Mouse (Mus musculus) kidney, embryonic 14.5 days (tissue): Measurements from ENCODE around the gene Gnpnat1. TPM values are rescaled to one million over a fixed set of nuclear protein-coding genes. Genes with fewer than 3 reads are reported as not detected.

Experiments used
- ATAC-seq: fragments of 200-750 bp; cut with Nextera tagmentation; 2 replicates; pipeline ENCODE4 v1.8.0; 2017; ENCODE audit warnings: moderate number of reproducible peaks, mild to moderate bottlenecking, moderate TSS enrichment, moderate library complexity; ENCODE audit not compliant: low FRiP score, low TSS enrichment
- H3K27ac ChIP-seq: fragments of 300-500 bp; sonication (generic); 2 replicates; pipeline ENCODE4 v1.5.1; 2014; ENCODE audit warnings: low read depth, mild to moderate bottlenecking, low read length, moderate library complexity, mixed read lengths
- H3K27me3 ChIP-seq: fragments of 300-500 bp; sonication (generic); 2 replicates; pipeline ENCODE4 v1.6.1; 2014; ENCODE audit warnings: mild to moderate bottlenecking, low read length; ENCODE audit not compliant: control insufficient read depth, insufficient read depth
- H3K36me3 ChIP-seq: fragments of 300-500 bp; sonication (generic); 2 replicates; pipeline ENCODE4 v1.6.1; 2014; ENCODE audit warnings: low read length, mixed read lengths; ENCODE audit not compliant: control insufficient read depth, insufficient read depth
- H3K4me1 ChIP-seq: fragments of 300-500 bp; sonication (generic); 2 replicates; pipeline ENCODE4 v1.6.1; 2014; ENCODE audit warnings: low read length, mixed read lengths; ENCODE audit not compliant: control insufficient read depth, insufficient read depth
- H3K4me2 ChIP-seq: fragments of 300-500 bp; sonication (generic); replicated peaks from 2 replicates; pipeline ENCODE4 v1.6.1; 2014; ENCODE audit warnings: low read depth, mild to moderate bottlenecking, low read length
- H3K4me3 ChIP-seq: fragments of 300-500 bp; sonication (generic); 2 replicates; pipeline ENCODE4 v1.5.1; 2014; ENCODE audit warnings: mild to moderate bottlenecking, low read length
- H3K9ac ChIP-seq: fragments of 300-500 bp; sonication (generic); 2 replicates; pipeline ENCODE4 v1.6.1; 2014; ENCODE audit warnings: low read depth, mild to moderate bottlenecking, low read length, moderate library complexity
- H3K9me3 ChIP-seq: fragments of 300-500 bp; sonication (generic); 2 replicates; pipeline ENCODE4 v1.6.1; 2016; ENCODE audit warnings: low read length; ENCODE audit not compliant: control insufficient read depth
- WGBS: fragments of 180-500 bp; shearing (Covaris S2); extraction: QIAGEN DNeasy Blood & Tissue Kit; methylation state at CpG from one replicate; pipeline ENCODE4 v1.1.7; 2014; 5-methylcytosine and 5-hydroxymethylcytosine counted together
- polyA plus RNA-seq: library from polyadenylated mRNA; unstranded; fragments of >200 nt; fragmentation: Nextera tagmentation; extraction: Ambion mirVana; gene quantifications from 2 replicates; pipeline ENCODE4 v1.2.1, GENCODE M21; 2014

The Gnpnat1 gene
- polyA plus RNA-seq, 1 experiment from 2014 or later, result 56.3 TPM

DNA sequence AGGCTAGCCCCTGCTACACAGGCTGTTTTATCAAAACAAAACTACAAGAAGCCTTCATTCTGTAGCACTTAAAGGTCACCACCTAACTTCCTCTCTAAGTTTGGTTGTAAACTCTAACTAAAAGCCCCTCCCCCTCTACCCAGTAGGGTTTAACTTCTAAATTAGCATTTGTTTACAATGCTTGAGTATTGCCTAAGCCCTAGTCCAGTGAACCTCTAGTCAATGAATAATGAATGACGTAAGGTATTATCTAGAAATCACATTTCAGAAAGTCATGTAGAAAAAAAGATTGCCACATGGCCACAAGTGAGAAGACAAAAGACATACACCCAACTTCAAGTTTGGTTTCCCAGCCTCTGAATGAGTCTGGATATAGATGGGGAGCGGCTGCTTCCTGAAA is 17.2 kb downstream of the Gnpnat1 start:
- Histone ChIP-seq H3K4me3 (peak overlapping the region; percentile 86), H3K27me3 (no peaks in the 10 kb centered on the region), H3K9me3 (no peaks in the 10 kb centered on the region), H3K4me2 (peak overlapping the region; percentile 78), H3K36me3 (peaks cover 6% of the 10 kb centered on the region; the same call in 1 of the 2 replicates), H3K9ac (no peak overlapping the region), H3K27ac (no peak overlapping the region; the same call in 1 of the 2 replicates), H3K4me1 (peaks cover 12% of the 10 kb centered on the region; the same call in 1 of the 2 replicates)
- ATAC-seq, result no peak
- WGBS, result 22% methylated on average over 2 of the region's 2 CpGs

DNA sequence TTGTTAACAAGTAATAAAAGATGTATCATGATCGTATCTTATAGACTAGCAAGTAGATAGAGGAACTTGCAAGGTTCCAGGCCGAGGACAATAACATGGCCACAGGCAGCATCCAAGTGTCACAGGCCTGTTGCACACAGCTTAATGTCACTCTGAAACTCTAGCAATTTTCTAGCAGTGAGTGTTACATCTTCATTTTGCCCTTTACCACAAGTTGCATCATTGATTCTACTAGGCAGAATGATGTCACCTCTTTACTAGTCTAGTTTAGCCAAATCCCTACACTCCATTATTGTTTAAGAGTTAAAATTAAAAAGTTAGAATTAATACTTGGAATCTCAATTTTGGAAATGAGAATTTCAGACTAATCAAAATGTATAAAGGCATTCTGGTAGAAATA is 19.1 kb downstream of the Gnpnat1 start:
- H3K36me3 ChIP-seq, result peaks cover 14% of the 10 kb centered on the region; the same call in 1 of the 2 replicates
- no peaks in the 10 kb centered on the region for H3K27me3 ChIP-seq
- no peak overlapping the region for H3K27ac ChIP-seq
- H3K4me2 ChIP-seq, result no peak overlapping the region
- ATAC-seq, result no peak
- no peak overlapping the region for H3K9ac ChIP-seq
- H3K4me1 ChIP-seq, result peaks cover 12% of the 10 kb centered on the region; the same call in 1 of the 2 replicates
- no peak overlapping the region for H3K4me3 ChIP-seq
- 95% methylated on average over 2 of the region's 2 CpGs for WGBS
- H3K9me3 ChIP-seq, result no peaks in the 10 kb centered on the region

DNA sequence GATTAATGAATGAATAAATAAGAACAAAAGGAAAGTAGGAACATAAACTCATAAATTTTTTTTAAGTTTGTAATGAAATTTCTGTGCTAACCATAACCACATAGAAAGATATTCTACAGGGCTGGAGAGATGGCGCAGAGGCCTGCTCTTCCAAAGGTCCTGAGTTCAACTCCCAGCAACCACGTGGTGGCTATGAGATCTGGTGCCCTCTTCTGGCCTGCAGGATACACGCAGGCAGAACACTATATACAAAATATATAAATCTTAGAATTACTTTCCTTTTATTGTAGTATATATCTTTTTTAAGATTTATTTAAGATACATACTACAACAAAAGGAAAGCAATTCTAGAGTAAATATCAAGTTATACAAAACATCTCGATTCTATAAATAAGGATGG is 21.8 kb downstream of the Gnpnat1 start:
- H3K27me3 ChIP-seq, result no peaks in the 10 kb centered on the region
- H3K36me3 ChIP-seq, result peaks cover 32% of the 10 kb centered on the region
- no peak overlapping the region for H3K9ac ChIP-seq
- H3K4me3 ChIP-seq, result no peak overlapping the region
- H3K9me3 ChIP-seq, result no peaks in the 10 kb centered on the region
- no peak overlapping the region for H3K27ac ChIP-seq
- H3K4me2 ChIP-seq, result no peak overlapping the region
- WGBS, result 86% methylated on average over 4 of the region's 4 CpGs
- H3K4me1 ChIP-seq, result peaks cover 12% of the 10 kb centered on the region; the same call in 1 of the 2 replicates
- ATAC-seq, result no peak

DNA sequence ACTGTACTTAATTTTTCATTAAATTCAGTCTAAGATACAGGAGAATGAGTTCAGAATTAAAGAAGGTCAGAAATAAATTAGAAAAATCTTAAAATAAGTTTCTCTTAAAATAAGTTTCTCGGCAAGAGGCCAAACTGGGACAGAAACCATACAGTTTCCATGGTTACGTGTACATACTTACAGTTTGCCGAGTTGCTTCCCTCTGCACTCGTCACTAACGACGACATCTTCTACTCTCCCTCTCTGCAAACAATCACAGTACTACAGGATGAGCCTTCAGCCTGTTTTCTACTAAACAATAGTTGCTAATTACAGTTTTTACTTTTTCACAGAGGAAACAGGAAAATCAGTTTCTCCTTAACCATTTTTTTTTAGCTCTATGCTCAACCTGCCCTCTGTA is 24.0 kb downstream of the Gnpnat1 start:
- Histone ChIP-seq H3K27me3 (no peaks in the 10 kb centered on the region), H3K9ac (no peak overlapping the region), H3K4me3 (no peak overlapping the region), H3K4me1 (no peaks in the 10 kb centered on the region), H3K36me3 (peaks cover 32% of the 10 kb centered on the region), H3K27ac (no peak overlapping the region), H3K4me2 (no peak overlapping the region), H3K9me3 (no peaks in the 10 kb centered on the region)
- ATAC-seq, result no peak
- 92% methylated on average over 6 of the region's 6 CpGs for WGBS

DNA sequence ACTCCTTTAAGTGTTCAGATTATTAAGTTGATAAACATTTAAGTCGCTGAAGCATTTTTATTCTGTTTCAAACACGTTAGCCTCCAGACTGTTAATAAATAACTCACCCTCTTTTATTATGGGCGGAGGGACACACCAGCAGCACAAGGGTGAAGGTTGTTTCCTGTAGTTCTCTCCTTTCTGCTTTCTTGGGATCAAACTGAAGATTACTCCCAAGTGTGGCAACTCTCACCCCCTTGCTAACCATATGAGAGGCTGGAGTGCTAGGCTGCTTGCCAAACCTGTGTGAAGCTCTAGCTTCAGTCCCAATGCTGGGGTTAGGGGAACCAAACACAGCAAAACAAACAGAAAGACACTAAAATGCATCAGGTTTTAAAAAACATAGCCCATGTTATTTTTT is 25.9 kb downstream of the Gnpnat1 start:
- peaks cover 32% of the 10 kb centered on the region for H3K36me3 ChIP-seq
- H3K27me3 ChIP-seq, result no peaks in the 10 kb centered on the region
- 62% methylated on average over 3 of the region's 3 CpGs for WGBS

DNA sequence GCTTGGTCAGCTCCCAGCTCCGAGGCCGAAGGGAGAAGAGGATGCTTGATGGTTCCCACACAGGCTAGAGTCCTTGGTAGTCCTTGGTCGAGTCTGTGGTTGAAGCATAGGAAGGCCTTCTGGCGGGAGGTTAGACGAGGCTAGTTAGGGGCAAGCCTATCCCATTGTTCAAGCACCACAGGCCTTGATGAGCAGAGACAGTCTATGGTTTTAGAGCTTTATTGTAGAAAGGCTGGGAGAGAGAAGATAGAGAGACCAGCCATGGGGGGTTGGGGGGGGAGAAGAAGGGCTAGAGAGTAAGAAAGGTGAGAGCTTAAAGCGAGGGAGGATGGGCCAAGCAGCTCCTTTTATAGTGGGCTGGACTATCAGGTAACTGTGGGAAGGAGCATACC is 39.5 kb downstream of the Gnpnat1 start:
- Histone ChIP-seq H3K27me3 (no peaks in the 10 kb centered on the region), H3K9me3 (no peaks in the 10 kb centered on the region), H3K36me3 (peaks cover 11% of the 10 kb centered on the region), H3K4me1 (no peaks in the 10 kb centered on the region), H3K4me3 (no peak overlapping the region), H3K27ac (no peak overlapping the region), H3K9ac (no peak overlapping the region), H3K4me2 (no peak overlapping the region)
- no peak for ATAC-seq
- WGBS, result 87% methylated on average over 6 of the region's 6 CpGs

More for the DNA sequence above, 25.9 kb downstream of the Gnpnat1 start:
- no peak overlapping the region for H3K27ac ChIP-seq
- no peaks in the 10 kb centered on the region for H3K4me1 ChIP-seq
- H3K9ac ChIP-seq, result no peak overlapping the region
- H3K4me2 ChIP-seq, result no peak overlapping the region
- no peak overlapping the region for H3K4me3 ChIP-seq
- ATAC-seq, result no peak
- no peaks in the 10 kb centered on the region for H3K9me3 ChIP-seq

DNA sequence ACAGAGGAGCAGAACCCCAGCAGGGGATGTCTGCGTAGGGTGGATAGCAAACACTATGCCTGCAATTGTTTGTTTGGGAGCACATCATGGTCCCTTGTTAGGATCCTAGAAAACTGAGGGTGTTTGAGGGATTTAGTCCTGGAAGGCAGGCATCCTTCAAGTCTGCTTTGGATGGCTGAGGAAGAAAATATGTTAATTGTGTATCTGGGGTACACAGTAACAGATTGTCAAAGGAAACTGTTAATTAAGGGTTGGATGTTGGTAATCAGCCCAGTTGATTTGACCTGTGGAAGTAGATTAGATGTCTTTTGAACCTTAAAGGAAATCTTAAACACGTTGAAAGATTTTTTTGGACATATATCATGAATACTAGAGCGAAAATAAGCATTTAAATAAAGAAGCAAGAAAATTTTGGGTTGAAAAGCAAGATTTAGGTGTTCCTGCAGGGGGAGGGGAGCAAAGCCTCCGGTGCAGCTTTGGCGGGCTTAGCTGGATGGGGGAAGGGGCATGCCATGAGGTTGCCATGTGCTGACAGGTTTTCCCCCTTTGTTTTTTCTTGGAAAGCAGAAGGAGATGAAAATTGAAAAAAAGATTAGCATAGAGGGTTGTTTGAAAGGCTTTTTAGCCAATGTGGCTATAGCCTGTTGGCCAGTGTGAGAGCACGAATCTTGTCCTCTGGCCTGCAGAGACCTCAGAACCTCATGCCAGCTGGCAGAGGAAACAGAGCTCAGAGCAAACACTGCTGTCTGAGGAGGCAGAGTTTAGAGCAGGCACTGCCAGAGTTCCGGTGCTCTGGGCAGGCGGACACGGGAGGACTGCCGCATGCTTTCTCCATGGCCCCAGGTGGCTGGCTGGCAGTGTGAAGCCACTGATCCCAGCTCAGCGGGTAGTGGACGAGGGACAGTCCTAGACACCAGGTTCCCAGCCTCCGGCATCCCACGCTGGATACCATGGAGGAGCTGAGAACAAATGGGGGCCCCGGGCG is 40.2 kb downstream of the Gnpnat1 start:
- peaks cover 4% of the 10 kb centered on the region for H3K36me3 ChIP-seq
- H3K27ac ChIP-seq, result no peak overlapping the region
- no peak for ATAC-seq
- H3K4me1 ChIP-seq, result no peaks in the 10 kb centered on the region
- no peaks in the 10 kb centered on the region for H3K9me3 ChIP-seq
- no peak overlapping the region for H3K4me3 ChIP-seq
- no peaks in the 10 kb centered on the region for H3K27me3 ChIP-seq
- 94% methylated on average over 16 of the region's 16 CpGs for WGBS
- H3K4me2 ChIP-seq, result no peak overlapping the region
- H3K9ac ChIP-seq, result no peak overlapping the region

DNA sequence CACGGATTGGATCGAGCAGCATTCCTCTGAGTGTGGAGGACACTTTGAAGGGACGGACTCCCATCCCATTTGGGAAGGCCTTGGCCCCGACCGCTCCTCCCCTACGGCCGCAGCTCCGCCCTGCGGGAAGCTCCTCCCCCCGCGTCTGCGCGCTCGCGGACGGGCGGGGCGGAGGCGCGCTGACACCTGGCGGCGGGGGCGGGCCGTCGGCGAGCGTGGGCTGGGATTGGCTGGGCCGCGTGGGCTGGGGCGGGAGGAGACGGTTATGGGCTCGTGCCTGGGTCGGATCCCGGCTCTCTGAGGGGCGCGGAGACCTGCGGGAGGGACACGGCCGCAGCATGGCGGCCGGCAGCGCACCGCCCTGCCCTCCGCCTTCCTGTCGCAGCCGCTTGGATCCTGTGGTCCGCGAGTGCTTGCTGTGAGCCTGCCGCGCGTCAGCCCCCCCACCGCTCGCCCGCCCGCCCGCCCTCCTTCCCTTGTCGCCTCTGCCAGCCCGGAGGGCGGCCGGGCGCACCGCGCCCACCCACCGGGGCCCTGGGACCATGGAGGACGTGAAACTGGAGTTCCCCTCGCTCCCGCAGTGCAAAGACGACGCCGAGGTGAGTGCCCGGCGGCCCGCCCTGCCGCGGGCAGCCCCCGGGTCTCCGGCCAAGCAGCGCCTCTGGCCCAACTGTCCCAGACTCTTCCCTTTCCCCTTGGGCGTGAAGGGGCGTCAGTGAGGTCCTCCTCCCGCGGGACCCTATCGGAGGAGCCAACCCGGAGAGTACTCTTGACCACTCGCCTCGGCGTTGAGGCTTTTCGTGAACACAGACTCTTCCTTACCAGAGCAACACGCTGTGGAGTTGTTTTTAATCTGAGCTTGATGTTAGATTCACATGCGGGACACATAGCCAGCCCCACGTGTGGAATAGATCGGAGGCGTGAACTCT is 53.5 kb downstream of the Gnpnat1 start, which contains the start of gene Styx:
Gene Styx (plus strand): TSS at position 163 of the 929 bp plus-strand sequence.
- Histone ChIP-seq H3K9me3 (no peaks in the 10 kb centered on the region), H3K9ac (peak within 1 kb of the TSS; percentile 64), H3K4me1 (peaks cover 7% of the 10 kb centered on the region), H3K4me2 (peak within 1 kb of the TSS; percentile 61), H3K36me3 (peaks cover 26% of the 10 kb centered on the region), H3K4me3 (peak within 1 kb of the TSS; percentile 79), H3K27ac (peak within 1 kb of the TSS; percentile 68), H3K27me3 (no peaks in the 10 kb centered on the region)
- ATAC-seq, result peak; percentile 98
- under 1% methylated on average over 74 of the region's 93 CpGs for WGBS
